ENCODE assay signal across 8 mouse cellular contexts in the genomic region with DNA sequence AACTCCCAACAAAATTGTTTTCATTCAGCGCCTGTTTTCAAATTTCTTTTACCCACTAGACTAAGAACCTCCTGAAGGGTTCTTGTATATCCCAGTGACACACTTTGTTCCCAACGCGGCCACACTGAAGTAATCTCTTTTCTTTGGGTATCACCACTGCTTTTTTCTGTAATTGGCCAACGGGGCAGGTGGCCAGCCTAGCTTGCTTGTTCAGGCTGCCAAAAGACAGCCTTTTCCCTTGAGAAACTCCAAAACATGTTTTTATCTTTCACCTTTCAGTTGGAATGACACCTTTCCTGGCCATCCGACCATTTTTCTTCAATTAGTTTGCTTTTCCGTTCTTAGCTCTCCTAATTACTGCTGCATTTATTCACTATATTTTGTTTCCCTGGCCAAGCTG. TPM values are rescaled to one million over a fixed set of nuclear protein-coding genes. Genes with fewer than 3 reads are reported as not detected.
DNase-seq lines count a peak whose midpoint lies in the region; ATAC-seq and TF ChIP-seq lines count a peak whose summit lies in the region.

No protein-coding gene starts in this region.

- no peak for ATAC-seq in heart, embryonic 14.5 days (ENCODE audit: insufficient number of reproducible peaks, insufficient read depth, low FRiP score, low read depth)
- ATAC-seq in forebrain, embryonic 16.5 days, result no peak

- H3K79me2 ChIP-seq in MEL (ENCODE audit: control insufficient read depth, insufficient read depth, low read length, poor library complexity), result peaks cover 28% of the 10 kb centered on the region

- no peak for TF ChIP-seq CTCF in MEL (IDR thresholded peaks at IDR 0.05 in 2 of 3, conservative IDR thresholded peaks at IDR 0.05 in 1 of 3; ENCODE audit: control insufficient read depth in 1 of 3, insufficient read depth in 1 of 3, low read depth in 2 of 3, low read length in 3 of 3, poor library complexity in 1 of 3, severe bottlenecking in 1 of 3)

- H3K4me1 ChIP-seq in heart, embryonic 14.5 days (ENCODE audit: control insufficient read depth in 2 of 2, insufficient read depth in 2 of 2, low read length in 2 of 2), result peaks cover 7 to 13% of the 10 kb centered on the region in 2 experiments
- H3K4me1 ChIP-seq in MEL (ENCODE audit: control insufficient read depth in 1 of 2, insufficient read depth in 2 of 2, low read length in 2 of 2), result peaks cover 0 to 15% of the 10 kb centered on the region in 2 experiments; a peak in 2 of 4 replicates
- H3K4me1 ChIP-seq in forebrain, embryonic 16.5 days (replicated peaks; ENCODE audit: control insufficient read depth, insufficient read depth, low read length), result peaks cover 20% of the 10 kb centered on the region
- peaks cover 27% of the 10 kb centered on the region for H3K4me1 ChIP-seq in midbrain, embryonic 10.5 days

- intact Hi-C loops in left cerebral cortex, postnatal 36 days (cut with DNase I), result loop anchor here (2.0 kb wide), 1 partner anchor 53 kb away; no protein-coding TSS in a partner anchor

- H3K4me3 ChIP-seq in heart, embryonic 14.5 days (ENCODE audit: control insufficient read depth in 1 of 2, insufficient read depth in 1 of 2, low read depth in 1 of 2, low read length in 2 of 2), result peak overlapping the region; percentile 5 to 67; a peak in 2 of 4 replicates
- H3K4me3 ChIP-seq in MEL (ENCODE audit: control insufficient read depth in 1 of 2, insufficient read depth in 1 of 2, low read depth in 2 of 2, low read length in 2 of 2), result peak overlapping the region; percentile 68 to 70
- peak overlapping the region; percentile 95 for H3K4me3 ChIP-seq in forebrain, embryonic 16.5 days (replicated peaks; ENCODE audit: low read length)
- H3K4me3 ChIP-seq in midbrain, embryonic 10.5 days, result peak overlapping the region; percentile 87

- H3K9ac ChIP-seq in heart, embryonic 14.5 days (ENCODE audit: low read length), result peak overlapping the region; percentile 56
- H3K9ac ChIP-seq in MEL (ENCODE audit: control insufficient read depth, low read depth, low read length, poor library complexity, severe bottlenecking), result peak overlapping the region; percentile 74
- peak overlapping the region; percentile 22 for H3K9ac ChIP-seq in forebrain, embryonic 16.5 days (replicated peaks; ENCODE audit: low read depth, low read length)

- no peak for DNase-seq in heart, adult 9 months (ENCODE audit: low spot score in 2 of 2)
- DNase-seq in MEL (ENCODE audit: low read depth, low spot score), result no peak
- no peak for DNase-seq in midbrain, embryonic 10.5 days (ENCODE audit: low spot score)
- no peak for DNase-seq in thymus, postnatal 25 days
- DNase-seq in left cerebral cortex, postnatal 36 days (ENCODE audit: low spot score in 2 of 2), result no peak
- DNase-seq in layer of hippocampus, adult 9-11 months, result no peak

- H3K27me3 ChIP-seq in heart, embryonic 14.5 days (ENCODE audit: control insufficient read depth, insufficient read depth, low read length), result no peaks in the 10 kb centered on the region
- peaks cover 3 to 4% of the 10 kb centered on the region in 2 experiments; a peak in 3 of 4 replicates for H3K27me3 ChIP-seq in MEL (ENCODE audit: control insufficient read depth in 1 of 2, insufficient read depth in 2 of 2, low read length in 2 of 2)
- H3K27me3 ChIP-seq in forebrain, embryonic 16.5 days (replicated peaks; ENCODE audit: control insufficient read depth, insufficient read depth, low read length), result no peaks in the 10 kb centered on the region
- no peaks in the 10 kb centered on the region for H3K27me3 ChIP-seq in midbrain, embryonic 10.5 days (ENCODE audit: low read depth, poor library complexity, severe bottlenecking)

- H3K4me2 ChIP-seq in heart, embryonic 14.5 days (ENCODE audit: low read length), result peak overlapping the region; percentile 55
- peak overlapping the region; percentile 95 for H3K4me2 ChIP-seq in forebrain, embryonic 16.5 days (ENCODE audit: low read length)

- no peaks in the 10 kb centered on the region for H3K9me3 ChIP-seq in heart, embryonic 14.5 days (ENCODE audit: control insufficient read depth, low read length)
- no peaks in the 10 kb centered on the region for H3K9me3 ChIP-seq in MEL (replicated peaks; ENCODE audit: insufficient read depth, low read length)
- H3K9me3 ChIP-seq in forebrain, embryonic 16.5 days (ENCODE audit: control insufficient read depth, low read length), result no peaks in the 10 kb centered on the region
- H3K9me3 ChIP-seq in midbrain, embryonic 10.5 days (replicated peaks), result no peaks in the 10 kb centered on the region

- no peak for TF ChIP-seq POLR2A in MEL (IDR thresholded peaks at IDR 0.05; ENCODE audit: control insufficient read depth in 1 of 2, insufficient read depth in 1 of 2, low read depth in 1 of 2, low read length in 2 of 2, poor library complexity in 1 of 2)

- no peak for TF ChIP-seq RAD21 in MEL (IDR thresholded peaks at IDR 0.05; ENCODE audit: low read depth, low read length)

- H3K36me3 ChIP-seq in heart, embryonic 14.5 days (ENCODE audit: control insufficient read depth, insufficient read depth, low read length), result no peaks in the 10 kb centered on the region
- peaks cover 0 to 12% of the 10 kb centered on the region in 2 experiments; a peak in 2 of 4 replicates for H3K36me3 ChIP-seq in MEL (ENCODE audit: control insufficient read depth in 1 of 2, insufficient read depth in 2 of 2, low read length in 2 of 2)
- no peaks in the 10 kb centered on the region for H3K36me3 ChIP-seq in forebrain, embryonic 16.5 days (ENCODE audit: control insufficient read depth, insufficient read depth)
- no peaks in the 10 kb centered on the region for H3K36me3 ChIP-seq in midbrain, embryonic 10.5 days

- TF ChIP-seq EP300 in MEL (IDR thresholded peaks at IDR 0.05; ENCODE audit: low read depth in 1 of 2, low read length in 2 of 2), result no peak

- H3K27ac ChIP-seq in heart, embryonic 14.5 days (replicated peaks in 1 of 2; ENCODE audit: control insufficient read depth in 1 of 2, insufficient read depth in 1 of 2, low read depth in 2 of 2, low read length in 2 of 2), result peak overlapping the region; percentile 41 to 65
- H3K27ac ChIP-seq in MEL (ENCODE audit: control insufficient read depth, low read depth, low read length), result no peak overlapping the region
- H3K27ac ChIP-seq in forebrain, embryonic 16.5 days (ENCODE audit: low read length), result no peak overlapping the region
- peak overlapping the region; percentile 87 for H3K27ac ChIP-seq in midbrain, embryonic 10.5 days (replicated peaks)

- WGBS in heart, embryonic 14.5 days, result 63% methylated on average over 6 of the region's 6 CpGs
- WGBS in forebrain, embryonic 16.5 days, result 26% methylated on average over 6 of the region's 6 CpGs
- 69% methylated on average over 6 of the region's 6 CpGs for WGBS in midbrain, embryonic 10.5 days

TF ChIP-seq in MEL, 35 proteins besides CTCF, POLR2A, EP300 and RAD21:
- TF ChIP-seq NRF1 (IDR thresholded peaks at IDR 0.05; ENCODE audit: insufficient read depth, low read depth, low read length, poor library complexity, severe bottlenecking) (no peak), MAX (IDR thresholded peaks at IDR 0.05; ENCODE audit: low read length) (no peak), ELF1 (IDR thresholded peaks at IDR 0.05; ENCODE audit: low read depth, low read length) (no peak), MAZ (IDR thresholded peaks at IDR 0.05; ENCODE audit: low read depth, low read length) (no peak), MYB (IDR thresholded peaks at IDR 0.05; ENCODE audit: low read depth, low read length) (no peak), MEF2A (IDR thresholded peaks at IDR 0.05; ENCODE audit: extremely low read depth, insufficient replicate concordance, low read depth, low read length, poor library complexity, severe bottlenecking) (no peak), TCF12 (IDR thresholded peaks at IDR 0.05; ENCODE audit: low read depth, low read length) (no peak), USF1 (IDR thresholded peaks at IDR 0.05; ENCODE audit: low read depth, low read length) (no peak), HCFC1 (IDR thresholded peaks at IDR 0.05; ENCODE audit: low read depth, low read length) (no peak), ETS1 (IDR thresholded peaks at IDR 0.05; ENCODE audit: low read depth, low read length) (no peak), SIN3A (IDR thresholded peaks at IDR 0.05; ENCODE audit: low read length) (no peak), UBTF (IDR thresholded peaks at IDR 0.05; ENCODE audit: borderline replicate concordance, insufficient read depth, low read depth, low read length) (no peak), MYC (IDR thresholded peaks at IDR 0.05; ENCODE audit: low read depth, low read length) (no peak), MXI1 (IDR thresholded peaks at IDR 0.05; ENCODE audit: low read depth, low read length) (no peak)

RNA-seq across cellular contexts. Expression of a gene that starts 0.5 kb away (rescaled TPM):
- 56.9 and 59.4 TPM in 2 replicates for polyA plus RNA-seq in heart, embryonic 14.5 days (2014; fragmentation: Nextera tagmentation; extraction: Ambion mirVana)
- 71.6 and 75.5 TPM in 2 replicates for total RNA-seq in MEL (2012; rRNA removed)
- polyA plus RNA-seq in MEL (2012; ENCODE audit: insufficient read depth in 1 of 2, insufficient read length in 2 of 2, low read depth in 1 of 2, low replicate concordance in 2 of 2, missing spikeins in 1 of 2), result 100 to 1,000 TPM; 110 to 292 TPM
- polyA plus RNA-seq in forebrain, embryonic 16.5 days (2015; fragmentation: Nextera tagmentation; extraction: Ambion mirVana), result 63.8 and 66.7 TPM in 2 replicates
- 133 and 142 TPM in 2 replicates for polyA plus RNA-seq in midbrain, embryonic 10.5 days (2016; fragmentation: Nextera tagmentation; extraction: Ambion mirVana)
- total RNA-seq in left cerebral cortex, postnatal 36 days (2021), result 10 to 100 TPM; 37.2 to 64.5 TPM

RNA-seq across cellular contexts. Expression of a gene that starts 34.9 kb away (rescaled TPM):
- polyA plus RNA-seq in heart, embryonic 14.5 days (2014; fragmentation: Nextera tagmentation; extraction: Ambion mirVana), result 438 and 453 TPM in 2 replicates
- total RNA-seq in MEL (2012; rRNA removed), result 1,017 and 1,342 TPM in 2 replicates
- 1,000 to 10,000 TPM; 1,189 to 2,940 TPM for polyA plus RNA-seq in MEL (2012; ENCODE audit: insufficient read depth in 1 of 2, insufficient read length in 2 of 2, low read depth in 1 of 2, low replicate concordance in 2 of 2, missing spikeins in 1 of 2)
- polyA plus RNA-seq in forebrain, embryonic 16.5 days (2015; fragmentation: Nextera tagmentation; extraction: Ambion mirVana), result 75.0 and 96.2 TPM in 2 replicates
- 131 and 201 TPM in 2 replicates for polyA plus RNA-seq in midbrain, embryonic 10.5 days (2016; fragmentation: Nextera tagmentation; extraction: Ambion mirVana)
- 100 to 1,000 TPM; 556 to 573 TPM for total RNA-seq in left cerebral cortex, postnatal 36 days (2021)

RNA-seq across cellular contexts. Expression of a gene that starts 41.4 kb away (rescaled TPM):
- polyA plus RNA-seq in heart, embryonic 14.5 days (2014; fragmentation: Nextera tagmentation; extraction: Ambion mirVana), result 37.5 and 38.6 TPM in 2 replicates
- total RNA-seq in MEL (2012; rRNA removed), result 469 and 780 TPM in 2 replicates
- polyA plus RNA-seq in MEL (2012; ENCODE audit: insufficient read depth in 1 of 2, insufficient read length in 2 of 2, low read depth in 1 of 2, low replicate concordance in 2 of 2, missing spikeins in 1 of 2), result 1,000 to 10,000 TPM in 1 of 2 experiments, not detected in 1; 2,013 TPM
- 30.4 and 42.4 TPM in 2 replicates for polyA plus RNA-seq in forebrain, embryonic 16.5 days (2015; fragmentation: Nextera tagmentation; extraction: Ambion mirVana)
- polyA plus RNA-seq in midbrain, embryonic 10.5 days (2016; fragmentation: Nextera tagmentation; extraction: Ambion mirVana), result 32.3 and 55.8 TPM in 2 replicates
- total RNA-seq in left cerebral cortex, postnatal 36 days (2021), result 100 to 1,000 TPM; 463 to 490 TPM

Comparison
In these comparisons a context has a peak if more than half of its experiments do, and no peak if none do; other contexts are left out.
1. H3K27ac ChIP-seq: peak in heart, embryonic 14.5 days (2 of 2) and midbrain, embryonic 10.5 days (single experiment); none in MEL (single experiment) and forebrain, embryonic 16.5 days (single experiment).
2. H3K4me3 ChIP-seq: peak in every context shown above with its lines; median percentile 95 in forebrain, embryonic 16.5 days; 87 in midbrain, embryonic 10.5 days; 69 in MEL; 36 in heart, embryonic 14.5 days.
3. H3K9ac ChIP-seq: peak in every context shown above with its lines; median percentile 74 in MEL; 56 in heart, embryonic 14.5 days; 22 in forebrain, embryonic 16.5 days.